Mouse (Mus musculus) adrenal gland, adult 2 months (tissue): Measurements from ENCODE around the gene Vmn1r123. TPM values are rescaled to one million over a fixed set of nuclear protein-coding genes. Genes with fewer than 3 reads are reported as not detected.
"Not testable (repeated sequence)": the region's sequence is repeated elsewhere in the genome, so short reads cannot be mapped to it uniquely, and the experiment has no call there.

ENCODE experiments used
- DNase-seq: peaks from one replicate; pipeline ENCODE4 v3.0.0; 2021
- long read RNA-seq: library from polyadenylated mRNA; stranded (forward); transcript quantifications from one replicate; pipeline ENCODE4 v2.0.0, GENCODE M21; 2021
- polyA plus RNA-seq: library from polyadenylated mRNA; depleted of rRNA; stranded (reverse); fragments of >200 nt; gene quantifications from 2 replicates; pipeline ENCODE4 v1.2.3, GENCODE M21; 2012; rRNA removed
- total RNA-seq, 2 experiments: library from RNA; stranded (reverse); gene quantifications; 2 replicates each; pipeline ENCODE4 v1.2.3; 2021

Gene Vmn1r123
- total RNA-seq = not detected
- polyA plus RNA-seq = not detected in 2 replicates
- long read RNA-seq = 0 reads

GRCm38 (mm10) chr7:21161885-21162284 is at the start of gene Vmn1r123:
TSS of gene Vmn1r123 (plus strand) at chr7:21162185.
- not testable (repeated sequence) for DNase-seq

GRCm38 (mm10) chr7:21134028-21134427 is 28.0 kb upstream of the Vmn1r123 start, which contains the start of gene Vmn1r122:
TSS of gene Vmn1r122 (minus strand) at chr7:21134128.
- not testable (repeated sequence) for DNase-seq

GRCm38 (mm10) chr7:21190323-21190722 is 28.3 kb downstream of the Vmn1r123 start, which contains the start of gene Gm5157:
TSS of gene Gm5157 (minus strand) at chr7:21190423.
- DNase-seq = not testable (repeated sequence)

Other genes with a start within 250 kb of the Vmn1r123 start
- not detected for gene Vmn1r118, start 249.8 kb upstream of the Vmn1r123 start, total RNA-seq
- not detected in 2 replicates for gene Vmn1r118, start 249.8 kb upstream of the Vmn1r123 start, polyA plus RNA-seq
- gene Vmn1r119, start 149.7 kb upstream of the Vmn1r123 start, total RNA-seq = not detected
- not detected in 2 replicates for gene Vmn1r119, start 149.7 kb upstream of the Vmn1r123 start, polyA plus RNA-seq
- not detected for gene Vmn1r120, start 108.4 kb upstream of the Vmn1r123 start, total RNA-seq
- gene Vmn1r120, start 108.4 kb upstream of the Vmn1r123 start, polyA plus RNA-seq = not detected in 2 replicates
- not detected for gene Vmn1r121, start 63.7 kb upstream of the Vmn1r123 start, total RNA-seq
- not detected in 2 replicates for gene Vmn1r121, start 63.7 kb upstream of the Vmn1r123 start, polyA plus RNA-seq
- gene Vmn1r122, start 28.1 kb upstream of the Vmn1r123 start, total RNA-seq = not detected
- gene Vmn1r122, start 28.1 kb upstream of the Vmn1r123 start, polyA plus RNA-seq = not detected in 2 replicates
- not detected for gene Gm5157, start 28.2 kb downstream of the Vmn1r123 start, total RNA-seq
- not detected in 2 replicates for gene Gm5157, start 28.2 kb downstream of the Vmn1r123 start, polyA plus RNA-seq
- gene Vmn1r124, start 98.4 kb downstream of the Vmn1r123 start, total RNA-seq = not detected
- gene Vmn1r124, start 98.4 kb downstream of the Vmn1r123 start, polyA plus RNA-seq = not detected in 2 replicates
- not detected for gene Vmn1r125, start 110.0 kb downstream of the Vmn1r123 start, total RNA-seq
- gene Vmn1r125, start 110.0 kb downstream of the Vmn1r123 start, polyA plus RNA-seq = not detected in 2 replicates
- gene Vmn1r126, start 139.3 kb downstream of the Vmn1r123 start, total RNA-seq = not detected
- not detected in 2 replicates for gene Vmn1r126, start 139.3 kb downstream of the Vmn1r123 start, polyA plus RNA-seq
- not detected for gene Vmn1r127, start 157.7 kb downstream of the Vmn1r123 start, total RNA-seq
- gene Vmn1r127, start 157.7 kb downstream of the Vmn1r123 start, polyA plus RNA-seq = not detected in 2 replicates
- not detected for gene Vmn1r128, start 187.2 kb downstream of the Vmn1r123 start, total RNA-seq
- gene Vmn1r128, start 187.2 kb downstream of the Vmn1r123 start, polyA plus RNA-seq = not detected in 2 replicates
- gene Vmn1r129, start 199.1 kb downstream of the Vmn1r123 start, total RNA-seq = not detected
- not detected in 2 replicates for gene Vmn1r129, start 199.1 kb downstream of the Vmn1r123 start, polyA plus RNA-seq